Mouse (Mus musculus): ENCODE measurements around the gene Plekhg6. TPM values are rescaled to one million over a fixed set of nuclear protein-coding genes. Genes with fewer than 3 reads are reported as not detected.

The Plekhg6 gene
- total RNA-seq (2023) = not detected in 4 replicates

GRCm38 (mm10) chr6:125380372-125381360 is at the start of gene Plekhg6:
TSS of gene Plekhg6 (minus strand) at chr6:125380793.

GRCm38 (mm10) chr6:125348721-125349574 is 31.6 kb downstream of the Plekhg6 start, which contains the start of gene Tnfrsf1a:
TSS of gene Tnfrsf1a (plus strand) at chr6:125349362.

GRCm38 (mm10) chr6:125320323-125320722 is 60.3 kb downstream of the Plekhg6 start, which contains the start of gene Scnn1a:
TSS of gene Scnn1a (plus strand) at chr6:125320659.

GRCm38 (mm10) chr6:125313546-125314230 is 66.9 kb downstream of the Plekhg6 start, which contains the start of gene Ltbr:
TSS of gene Ltbr (minus strand) at chr6:125313885.

Other genes with a start within 250 kb of the Plekhg6 start
- 34.6 to 42.1 TPM (median 38.3 TPM) in 4 replicates for gene Nop2, start 248.9 kb downstream of the Plekhg6 start, total RNA-seq (2023)
- 42.9 to 47.2 TPM (median 44.7 TPM) in 4 replicates for gene Iffo1, start 235.6 kb downstream of the Plekhg6 start, total RNA-seq (2023)
- gene Gapdh, start 214.3 kb downstream of the Plekhg6 start, total RNA-seq (2023) = 392 to 444 TPM (median 437 TPM) in 4 replicates
- 38.6 to 46.4 TPM (median 44.2 TPM) in 4 replicates for gene Ncapd2, start 189.1 kb downstream of the Plekhg6 start, total RNA-seq (2023)
- 31.0 to 37.3 TPM (median 34.3 TPM) in 4 replicates for gene Mrpl51, start 189.0 kb downstream of the Plekhg6 start, total RNA-seq (2023)
- gene Vamp1, start 165.2 kb downstream of the Plekhg6 start, total RNA-seq (2023) = 52.5 to 69.2 TPM (median 57.3 TPM) in 4 replicates
- gene Tapbpl, start 148.9 kb downstream of the Plekhg6 start, total RNA-seq (2023) = 24.7 to 26.0 TPM (median 25.6 TPM) in 4 replicates
- gene Cd27, start 143.8 kb downstream of the Plekhg6 start, total RNA-seq (2023) = 0.63 to 3.4 TPM (median 2.1 TPM) in 4 replicates
- gene Tuba3a, start 94.8 kb downstream of the Plekhg6 start, total RNA-seq (2023) = not detected in 4 replicates
- gene Ltbr, start 66.9 kb downstream of the Plekhg6 start, total RNA-seq (2023) = 0.54 to 1.5 TPM (median 1.0 TPM) in 3 of 4 replicates, not detected in the other
- gene Scnn1a, start 60.1 kb downstream of the Plekhg6 start, total RNA-seq (2023) = not detected in 4 replicates
- gene Tnfrsf1a, start 31.4 kb downstream of the Plekhg6 start, total RNA-seq (2023) = 1.1 to 2.5 TPM (median 1.4 TPM) in 4 replicates
- gene Cd9, start 114.0 kb upstream of the Plekhg6 start, total RNA-seq (2023) = 17.4 to 25.6 TPM (median 22.9 TPM) in 4 replicates
- 0.39 to 2.4 TPM (median 1.6 TPM) in 4 replicates for gene Vwf, start 166.0 kb upstream of the Plekhg6 start, total RNA-seq (2023)

All from B cell, adult 62 days (primary cell).